Mouse (Mus musculus): Measurements from ENCODE around the gene Cmtm5. TPM values are rescaled to one million over a fixed set of nuclear protein-coding genes. Genes with fewer than 3 reads are reported as not detected.
"Not testable (repeated sequence)": the region's sequence is repeated elsewhere in the genome, so short reads cannot be mapped to it uniquely, and the experiment has no call there.

Cmtm5 gene
- polyA plus RNA-seq, 1 experiment from 2014 or later: 2.0 TPM

DNA sequence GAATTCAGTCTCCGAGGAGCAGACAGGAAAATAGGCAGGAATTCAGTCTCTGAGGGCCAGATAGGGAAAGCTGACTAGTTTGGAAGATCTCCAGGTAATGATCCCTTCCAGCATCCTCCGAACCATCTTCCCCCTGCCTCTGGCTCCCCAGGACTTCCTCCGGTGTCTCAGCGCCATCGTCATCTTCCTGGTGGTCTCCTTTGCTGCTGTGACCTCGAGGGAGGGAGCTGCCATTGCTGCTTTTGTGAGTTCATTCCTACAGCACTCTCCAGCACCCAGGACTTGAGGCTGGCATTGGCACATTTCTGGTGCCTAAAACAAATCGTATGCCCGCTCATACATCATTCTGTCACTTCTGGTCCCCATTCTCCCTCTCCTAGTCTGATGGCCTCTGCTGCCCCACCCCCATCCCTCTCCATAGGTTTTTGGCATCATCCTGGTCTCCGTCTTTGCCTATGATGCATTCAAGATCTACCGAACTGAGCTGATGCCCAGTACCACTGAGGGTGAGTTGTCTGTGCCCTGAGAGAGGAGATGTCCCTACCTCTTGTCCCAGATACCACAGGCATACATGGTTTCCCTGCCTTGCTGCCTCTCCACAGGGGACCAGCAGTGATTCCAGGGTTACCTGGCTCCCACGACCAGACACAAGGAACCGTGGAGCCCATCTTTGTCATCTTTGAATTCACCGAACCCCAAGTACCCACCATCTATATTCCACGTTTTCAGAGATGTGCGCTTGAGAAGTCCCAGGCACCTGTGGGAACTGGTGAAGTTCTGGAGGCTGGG is 2.6 kb downstream of the Cmtm5 start:
- no peaks in the 10 kb centered on the region for H3K9me3 ChIP-seq
- WGBS: 83% methylated on average over 15 of the region's 15 CpGs
- no peak overlapping the region for H3K27ac ChIP-seq
- no peak overlapping the region for H3K9ac ChIP-seq
- H3K27me3 ChIP-seq: no peaks in the 10 kb centered on the region
- H3K4me3 ChIP-seq (replicated peaks): no peak overlapping the region
- ATAC-seq (ENCODE audit: low FRiP score): no peak
- H3K36me3 ChIP-seq (replicated peaks): no peaks in the 10 kb centered on the region
- H3K4me2 ChIP-seq: no peak overlapping the region
- H3K4me1 ChIP-seq: no peaks in the 10 kb centered on the region; the same call in 1 of the 2 replicates

GRCm38 (mm10) chr14:54939434-54940175 is 3.5 kb downstream of the Cmtm5 start:
- Histone ChIP-seq H3K9ac (no peak overlapping the region), H3K4me1 (no peaks in the 10 kb centered on the region; the same call in 1 of the 2 replicates), H3K4me3 (replicated peaks) (no peak overlapping the region), H3K27me3 (no peaks in the 10 kb centered on the region), H3K27ac (no peak overlapping the region), H3K9me3 (no peaks in the 10 kb centered on the region), H3K36me3 (replicated peaks) (no peaks in the 10 kb centered on the region), H3K4me2 (no peak overlapping the region)
- WGBS: 51% methylated on average over 12 of the region's 12 CpGs
- ATAC-seq (ENCODE audit: low FRiP score): no peak

DNA sequence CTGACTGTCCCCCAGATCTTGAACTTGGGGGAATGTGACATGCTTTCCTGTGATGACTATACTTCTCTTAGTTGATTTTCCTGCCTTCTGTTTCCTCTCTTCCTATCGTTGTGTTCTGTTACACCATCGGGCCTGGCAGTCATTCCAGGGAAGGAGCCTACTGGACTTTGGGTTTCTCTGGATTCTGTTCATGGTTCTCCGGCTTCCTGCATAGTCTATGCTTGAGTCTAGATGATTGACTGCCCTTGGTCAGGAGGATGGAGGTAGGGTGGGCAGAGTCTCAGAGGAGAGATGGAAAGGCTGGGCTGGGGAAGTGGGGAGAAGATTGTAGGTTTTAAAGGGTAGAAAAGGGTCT is 4.1 kb downstream of the Cmtm5 start:
- H3K27ac ChIP-seq: no peak overlapping the region
- H3K9ac ChIP-seq: no peak overlapping the region
- H3K36me3 ChIP-seq (replicated peaks): no peaks in the 10 kb centered on the region
- H3K4me2 ChIP-seq: no peak overlapping the region
- no peak overlapping the region for H3K4me3 ChIP-seq (replicated peaks)
- H3K4me1 ChIP-seq: no peaks in the 10 kb centered on the region; the same call in 1 of the 2 replicates
- no peak for ATAC-seq (ENCODE audit: low FRiP score)
- WGBS: 87% methylated on average over 3 of the region's 3 CpGs
- no peaks in the 10 kb centered on the region for H3K27me3 ChIP-seq
- H3K9me3 ChIP-seq: no peaks in the 10 kb centered on the region

- no peak for ATAC-seq (ENCODE audit: low FRiP score)
- no peaks in the 10 kb centered on the region for H3K36me3 ChIP-seq (replicated peaks)
- no peaks in the 10 kb centered on the region for H3K9me3 ChIP-seq
- WGBS: 65% methylated on average over 13 of the region's 13 CpGs
- no peaks in the 10 kb centered on the region; the same call in 1 of the 2 replicates for H3K4me1 ChIP-seq
- H3K4me2 ChIP-seq: no peak overlapping the region
- no peak overlapping the region for H3K27ac ChIP-seq
- no peaks in the 10 kb centered on the region for H3K27me3 ChIP-seq
- H3K4me3 ChIP-seq (replicated peaks): no peak overlapping the region
- H3K9ac ChIP-seq: no peak overlapping the region
Observed at GRCm38 (mm10) chr14:54941024-54941978, 5.2 kb downstream of the Cmtm5 start.

DNA sequence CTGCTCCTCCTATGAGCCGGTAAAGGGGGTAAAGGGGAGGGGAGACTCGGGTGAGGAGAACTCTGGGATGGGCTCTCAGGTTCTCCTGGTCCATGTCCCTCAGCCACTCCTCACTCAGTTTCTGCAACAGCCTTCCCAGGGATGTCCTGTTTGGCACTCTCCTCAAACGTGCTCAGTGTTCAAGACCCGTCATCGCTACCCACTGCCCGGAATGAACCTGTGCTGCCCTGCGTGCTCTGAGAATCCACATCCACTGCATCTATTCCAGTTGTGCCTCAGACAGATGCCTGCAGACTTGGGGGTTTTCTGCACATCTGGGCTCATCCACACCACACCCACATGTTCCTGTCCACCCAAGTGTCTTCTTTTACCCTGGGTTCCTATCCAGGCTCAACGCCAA is 6.4 kb downstream of the Cmtm5 start:
- ATAC-seq (ENCODE audit: low FRiP score): no peak
- H3K4me2 ChIP-seq: no peak overlapping the region
- H3K4me1 ChIP-seq: no peaks in the 10 kb centered on the region
- H3K27me3 ChIP-seq: no peaks in the 10 kb centered on the region
- H3K9me3 ChIP-seq: no peaks in the 10 kb centered on the region
- WGBS: 93% methylated on average over 8 of the region's 8 CpGs
- no peaks in the 10 kb centered on the region for H3K36me3 ChIP-seq (replicated peaks)
- H3K9ac ChIP-seq: no peak overlapping the region
- H3K4me3 ChIP-seq (replicated peaks): no peak overlapping the region
- H3K27ac ChIP-seq: no peak overlapping the region

DNA sequence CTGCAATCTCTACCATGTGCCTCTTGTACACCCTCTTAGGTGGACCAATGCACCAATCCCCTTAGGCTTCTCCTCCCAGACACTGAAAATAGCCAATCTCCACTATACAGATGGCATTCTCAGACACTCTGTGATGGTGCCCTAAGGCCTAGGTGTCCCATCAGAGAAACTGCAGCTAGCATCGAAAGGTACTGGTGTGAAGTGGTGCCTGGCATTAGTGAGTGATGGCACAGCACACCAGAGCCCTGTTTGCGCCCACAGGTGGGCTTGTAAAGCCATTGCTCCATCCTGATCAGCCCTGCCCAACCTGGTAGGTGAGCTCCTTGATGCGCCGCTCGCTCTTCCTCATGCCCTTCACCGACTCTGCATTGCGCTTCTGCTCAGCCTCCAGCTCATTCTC is 7.9 kb downstream of the Cmtm5 start:
- H3K4me3 ChIP-seq (replicated peaks): no peak overlapping the region
- ATAC-seq (ENCODE audit: low FRiP score): no peak
- H3K27me3 ChIP-seq: no peaks in the 10 kb centered on the region
- no peak overlapping the region for H3K9ac ChIP-seq
- no peaks in the 10 kb centered on the region for H3K9me3 ChIP-seq
- no peaks in the 10 kb centered on the region for H3K36me3 ChIP-seq (replicated peaks)
- WGBS: 96% methylated on average over 7 of the region's 7 CpGs
- no peak overlapping the region for H3K27ac ChIP-seq
- no peaks in the 10 kb centered on the region for H3K4me1 ChIP-seq
- H3K4me2 ChIP-seq: no peak overlapping the region

GRCm38 (mm10) chr14:54944939-54945338 is 8.9 kb downstream of the Cmtm5 start:
- WGBS: 70% methylated on average over 2 of the region's 2 CpGs
- Histone ChIP-seq H3K9me3 (no peaks in the 10 kb centered on the region), H3K4me3 (replicated peaks) (no peak overlapping the region), H3K27me3 (no peaks in the 10 kb centered on the region), H3K27ac (no peak overlapping the region), H3K4me1 (no peaks in the 10 kb centered on the region), H3K36me3 (replicated peaks) (no peaks in the 10 kb centered on the region), H3K4me2 (no peak overlapping the region), H3K9ac (no peak overlapping the region)
- no peak for ATAC-seq (ENCODE audit: low FRiP score)

GRCm38 (mm10) chr14:54945975-54946704 is 10.1 kb downstream of the Cmtm5 start:
- Histone ChIP-seq H3K4me2 (no peak overlapping the region), H3K4me3 (replicated peaks) (no peak overlapping the region), H3K27ac (no peak overlapping the region), H3K4me1 (no peaks in the 10 kb centered on the region), H3K27me3 (no peaks in the 10 kb centered on the region), H3K9ac (no peak overlapping the region), H3K36me3 (replicated peaks) (no peaks in the 10 kb centered on the region), H3K9me3 (no peaks in the 10 kb centered on the region)
- 88% methylated on average over 19 of the region's 19 CpGs for WGBS
- no peak for ATAC-seq (ENCODE audit: low FRiP score)

- not testable (repeated sequence) for H3K27ac ChIP-seq; H3K4me2 ChIP-seq; H3K9ac ChIP-seq; H3K4me1 ChIP-seq; H3K36me3 ChIP-seq (replicated peaks); H3K4me3 ChIP-seq (replicated peaks); ATAC-seq (ENCODE audit: low FRiP score); H3K27me3 ChIP-seq; H3K9me3 ChIP-seq
- WGBS: 87% methylated on average over 11 of the region's 11 CpGs
Observed at GRCm38 (mm10) chr14:54947008-54947407, 10.9 kb downstream of the Cmtm5 start.

GRCm38 (mm10) chr14:54948781-54949180 is 12.7 kb downstream of the Cmtm5 start:
- ATAC-seq (ENCODE audit: low FRiP score): no peak
- H3K9me3 ChIP-seq: no peaks in the 10 kb centered on the region
- H3K36me3 ChIP-seq (replicated peaks): no peaks in the 10 kb centered on the region
- no peak overlapping the region for H3K4me3 ChIP-seq (replicated peaks)
- 89% methylated on average over 9 of the region's 9 CpGs for WGBS
- no peak overlapping the region for H3K4me2 ChIP-seq
- H3K27ac ChIP-seq: no peak overlapping the region
- H3K27me3 ChIP-seq: no peaks in the 10 kb centered on the region
- no peaks in the 10 kb centered on the region for H3K4me1 ChIP-seq
- no peak overlapping the region for H3K9ac ChIP-seq

DNA sequence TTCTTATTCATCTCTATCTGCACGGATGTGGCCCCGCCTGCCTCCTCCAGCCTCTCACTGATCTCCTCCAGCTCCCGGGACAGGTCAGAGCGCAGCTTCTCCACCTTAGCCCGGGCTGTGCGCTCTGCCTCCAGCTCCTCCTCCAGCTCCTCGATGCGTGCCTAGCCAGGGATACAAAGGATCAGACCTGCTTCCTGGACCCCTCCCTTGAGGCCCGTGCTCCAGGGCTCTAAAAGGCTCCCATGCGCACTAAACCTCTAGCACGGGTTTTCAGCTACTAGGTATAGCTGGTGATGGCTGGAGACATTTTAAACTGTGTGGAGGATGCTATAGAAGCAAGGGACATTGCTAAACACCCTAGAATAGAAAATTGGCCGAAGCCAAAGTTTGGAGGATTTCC is 14.4 kb downstream of the Cmtm5 start:
- no peak overlapping the region for H3K9ac ChIP-seq
- H3K27ac ChIP-seq: no peak overlapping the region
- H3K27me3 ChIP-seq: no peaks in the 10 kb centered on the region
- no peak overlapping the region for H3K4me2 ChIP-seq
- H3K9me3 ChIP-seq: no peaks in the 10 kb centered on the region
- no peaks in the 10 kb centered on the region for H3K36me3 ChIP-seq (replicated peaks)
- H3K4me3 ChIP-seq (replicated peaks): no peak overlapping the region
- no peaks in the 10 kb centered on the region for H3K4me1 ChIP-seq
- 67% methylated on average over 12 of the region's 12 CpGs for WGBS
- ATAC-seq (ENCODE audit: low FRiP score): no peak

DNA sequence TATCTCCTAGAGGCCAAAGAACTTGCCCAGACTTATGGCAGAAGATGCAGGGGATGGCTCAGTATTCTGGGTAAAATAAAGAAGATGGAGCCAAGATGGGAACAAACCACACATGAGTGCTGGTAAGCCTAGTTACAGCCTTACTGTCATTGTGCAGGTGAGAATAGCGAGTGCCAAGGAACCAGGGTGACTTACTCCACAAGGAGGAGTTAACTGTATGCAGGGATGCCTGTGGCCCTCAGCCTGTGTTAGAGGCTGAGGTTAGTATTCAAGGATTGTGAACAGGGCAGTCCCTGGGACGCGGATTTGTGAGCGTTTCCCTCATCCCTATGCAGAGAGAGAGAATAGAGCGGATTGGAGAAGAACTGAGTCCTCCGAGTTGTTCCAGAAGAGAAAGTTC is 15.5 kb downstream of the Cmtm5 start:
- WGBS: 88% methylated on average over 6 of the region's 6 CpGs
- ATAC-seq (ENCODE audit: low FRiP score): no peak
- Histone ChIP-seq H3K36me3 (replicated peaks) (no peaks in the 10 kb centered on the region), H3K27me3 (no peaks in the 10 kb centered on the region), H3K4me3 (replicated peaks) (no peak overlapping the region), H3K4me1 (no peaks in the 10 kb centered on the region), H3K9me3 (no peaks in the 10 kb centered on the region), H3K4me2 (no peak overlapping the region), H3K27ac (no peak overlapping the region), H3K9ac (no peak overlapping the region)
